Mouse (Mus musculus) stomach, embryonic 14.5 days (tissue): Measurements from ENCODE around the gene Lhx1. TPM values are rescaled to one million over a fixed set of nuclear protein-coding genes. Genes with fewer than 3 reads are reported as not detected.

ENCODE experiments used
- ATAC-seq: fragments of 200-750 bp; cut with Nextera tagmentation; 2 replicates; pipeline ENCODE4 v1.8.0; 2017; ENCODE audit warnings: low read depth, moderate TSS enrichment; ENCODE audit not compliant: insufficient number of reproducible peaks, insufficient read depth, low FRiP score
- H3K27ac ChIP-seq: fragments of 300-500 bp; sonication (generic); 2 replicates; pipeline ENCODE4 v1.5.1; 2014; ENCODE audit warnings: mild to moderate bottlenecking, low read length, moderate library complexity, mixed read lengths
- H3K27me3 ChIP-seq: fragments of 300-500 bp; sonication (generic); 2 replicates; pipeline ENCODE4 v1.6.1; 2014; ENCODE audit warnings: low read length, control low read depth, mixed read lengths; ENCODE audit not compliant: control insufficient read depth, insufficient read depth
- H3K36me3 ChIP-seq: fragments of 300-500 bp; sonication (generic); 2 replicates; pipeline ENCODE4 v1.6.1; 2014; ENCODE audit warnings: mild to moderate bottlenecking, control low read depth, low read length, moderate library complexity, mixed read lengths; ENCODE audit not compliant: control insufficient read depth, insufficient read depth
- H3K4me1 ChIP-seq: fragments of 300-500 bp; sonication (generic); 2 replicates; pipeline ENCODE4 v1.6.1; 2014; ENCODE audit warnings: low read length, control low read depth, mixed read lengths; ENCODE audit not compliant: control insufficient read depth, insufficient read depth
- H3K4me2 ChIP-seq: fragments of 300-500 bp; sonication (generic); replicated peaks from 2 replicates; pipeline ENCODE4 v1.6.1; 2014; ENCODE audit warnings: low read depth, low read length, control low read depth
- H3K4me3 ChIP-seq: fragments of 300-500 bp; sonication (generic); 2 replicates; pipeline ENCODE4 v1.5.1; 2014; ENCODE audit warnings: low read depth, low read length, control low read depth
- H3K9ac ChIP-seq: fragments of 300-500 bp; sonication (generic); replicated peaks from 2 replicates; pipeline ENCODE4 v1.6.1; 2014; ENCODE audit warnings: low read depth, mild to moderate bottlenecking, control low read depth, low read length, moderate library complexity, mixed read lengths
- H3K9me3 ChIP-seq: fragments of 300-500 bp; sonication (generic); 2 replicates; pipeline ENCODE4 v1.6.1; 2016; ENCODE audit warnings: low read depth, low read length, control low read depth; ENCODE audit not compliant: control insufficient read depth
- WGBS: fragments of 180-500 bp; shearing (Covaris S2); extraction: QIAGEN DNeasy Blood & Tissue Kit; methylation state at CpG from one replicate; pipeline ENCODE4 v1.1.7; 2014; 5-methylcytosine and 5-hydroxymethylcytosine counted together
- polyA plus RNA-seq: library from polyadenylated mRNA; unstranded; fragments of >200 nt; fragmentation: Nextera tagmentation; extraction: Ambion mirVana; gene quantifications from 2 replicates; pipeline ENCODE4 v1.2.1, GENCODE M21; 2014

Gene Lhx1
- polyA plus RNA-seq, 1 experiment from 2014 or later: 0.06 TPM

GRCm38 (mm10) chr11:84480451-84480850 lies 44.9 kb downstream of the Lhx1 start:
- Histone ChIP-seq H3K36me3 (no peaks in the 10 kb centered on the region), H3K9ac (no peak overlapping the region), H3K27ac (peak overlapping the region; percentile 48; the same call in 1 of the 2 replicates), H3K27me3 (no peaks in the 10 kb centered on the region), H3K4me2 (no peak overlapping the region), H3K4me1 (0 out of 2 replicates have a peak, but pooled peaks cover 4% of the 10 kb centered on the region), H3K4me3 (no peak overlapping the region), H3K9me3 (no peaks in the 10 kb centered on the region)
- no peak for ATAC-seq
- WGBS: 25% methylated on average over 3 of the region's 3 CpGs

GRCm38 (mm10) chr11:84476641-84477040 lies 48.7 kb downstream of the Lhx1 start:
- 95% methylated on average over 2 of the region's 2 CpGs for WGBS
- Histone ChIP-seq H3K27me3 (no peaks in the 10 kb centered on the region), H3K27ac (no peak overlapping the region), H3K4me2 (no peak overlapping the region), H3K4me3 (no peak overlapping the region), H3K9me3 (no peaks in the 10 kb centered on the region), H3K9ac (no peak overlapping the region), H3K4me1 (0 out of 2 replicates have a peak, but pooled peaks cover 2% of the 10 kb centered on the region), H3K36me3 (peaks cover 4% of the 10 kb centered on the region; the same call in 1 of the 2 replicates)
- no peak for ATAC-seq

DNA sequence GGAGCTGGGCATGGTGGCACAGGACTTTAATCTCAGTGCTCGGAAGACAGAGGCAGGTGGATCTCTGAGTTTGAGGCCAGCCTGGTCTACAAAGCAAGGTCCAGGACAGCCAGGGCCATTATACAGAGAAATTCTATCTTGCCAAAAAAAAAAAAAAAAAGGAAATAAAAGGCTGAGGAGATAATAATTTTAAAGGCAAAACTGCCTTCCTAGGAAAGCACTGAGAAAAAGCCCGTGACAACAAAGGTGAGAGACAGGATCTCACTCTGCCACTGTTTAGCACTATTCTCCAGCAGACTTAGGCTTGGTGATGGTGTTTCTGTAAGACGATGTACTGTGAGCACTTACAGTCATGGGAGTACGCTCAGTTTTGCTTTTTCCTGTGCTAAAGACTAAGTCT lies 49.3 kb downstream of the Lhx1 start:
- peaks cover 9% of the 10 kb centered on the region for H3K36me3 ChIP-seq
- ATAC-seq: no peak
- 95% methylated on average over 4 of the region's 4 CpGs for whole genome bisulfite sequencing
- no peaks in the 10 kb centered on the region for H3K9me3 ChIP-seq
- no peak overlapping the region for H3K27ac ChIP-seq
- no peak overlapping the region for H3K4me3 ChIP-seq
- H3K27me3 ChIP-seq: no peaks in the 10 kb centered on the region
- H3K9ac ChIP-seq: no peak overlapping the region
- no peaks in the 10 kb centered on the region for H3K4me1 ChIP-seq
- H3K4me2 ChIP-seq: no peak overlapping the region

DNA sequence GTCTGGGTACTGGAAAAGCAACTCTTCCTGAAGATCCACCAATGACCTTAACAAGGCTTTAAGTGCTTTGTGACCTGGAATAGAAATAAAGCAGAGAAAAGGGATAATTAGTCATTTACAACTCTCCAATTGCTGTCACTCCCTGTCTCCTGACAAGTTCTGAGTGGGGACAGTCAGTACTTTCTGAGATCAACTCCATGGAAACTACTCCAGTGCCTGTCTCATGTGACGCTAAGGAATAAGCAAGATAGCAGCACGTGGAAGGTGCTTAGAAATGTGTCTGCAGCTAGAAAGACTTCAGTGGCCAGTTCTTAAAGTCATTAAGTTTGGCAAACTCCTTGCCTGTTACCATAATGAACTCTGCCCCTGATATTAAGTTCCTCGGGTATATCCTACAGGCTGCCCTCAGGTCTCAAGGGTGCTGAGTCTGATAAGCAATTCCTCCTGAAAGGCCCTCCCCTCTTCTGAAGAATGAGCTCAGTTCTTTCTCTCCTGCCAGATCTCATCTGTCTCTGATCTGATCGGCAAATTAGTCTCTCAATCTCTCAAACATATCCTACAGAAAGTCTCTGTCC lies 52.2 kb downstream of the Lhx1 start:
- no peak overlapping the region for H3K27ac ChIP-seq
- H3K9me3 ChIP-seq: no peaks in the 10 kb centered on the region
- H3K4me3 ChIP-seq: no peak overlapping the region
- WGBS: 80% methylated on average over 4 of the region's 4 CpGs
- peaks cover 15% of the 10 kb centered on the region for H3K36me3 ChIP-seq
- no peak for ATAC-seq
- H3K4me1 ChIP-seq: no peaks in the 10 kb centered on the region
- no peak overlapping the region for H3K9ac ChIP-seq
- no peak overlapping the region for H3K4me2 ChIP-seq
- H3K27me3 ChIP-seq: no peaks in the 10 kb centered on the region

Other genes starting within 250 kb of the Lhx1 start
- gene Aatf, start 12.0 kb downstream of the Lhx1 start, polyA plus RNA-seq: 50.4 and 51.2 TPM in 2 replicates